Mouse (Mus musculus): ENCODE measurements around the gene Bub1.

The Bub1 gene

DNA sequence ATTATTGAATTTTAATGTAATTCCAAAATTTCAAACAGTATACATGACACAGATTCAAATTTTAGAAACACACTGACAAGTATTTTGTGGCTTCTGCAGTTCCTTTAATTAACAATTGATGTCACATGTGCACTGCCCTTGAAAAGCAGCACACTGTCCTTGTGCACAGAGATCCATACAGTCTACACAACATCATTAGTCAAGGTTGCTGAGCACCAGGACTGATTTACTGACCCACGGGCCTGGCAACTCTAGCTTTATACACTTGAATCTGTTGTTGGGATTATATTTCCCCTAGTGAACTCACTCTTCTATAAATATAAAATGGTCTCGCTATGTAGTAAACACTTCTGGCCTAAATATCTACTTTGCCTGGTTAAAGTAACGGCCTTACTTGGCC is 56.7 kb downstream of the Bub1 start:
- DNase-seq (ENCODE audit: low read depth, low spot score): no peak

DNA sequence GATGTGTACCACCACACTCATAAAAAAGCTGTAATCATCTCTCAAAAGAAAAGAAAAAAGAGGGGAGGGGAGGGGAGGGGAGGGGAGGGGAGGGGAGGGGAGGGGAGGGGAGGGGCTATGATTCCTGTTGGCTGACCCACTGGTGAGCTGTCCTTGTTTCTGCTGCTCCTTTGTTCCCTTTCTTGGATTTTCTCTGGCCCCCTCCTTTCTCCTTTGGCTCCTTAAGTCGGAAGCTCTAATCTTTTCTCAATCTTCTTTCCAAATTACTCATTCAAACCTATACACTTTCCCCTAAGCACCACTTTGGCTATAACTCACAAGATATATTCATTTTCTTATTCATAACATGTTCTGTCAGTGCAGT is 57.1 kb downstream of the Bub1 start:
- no peak for DNase-seq (ENCODE audit: low read depth, low spot score)

DNA sequence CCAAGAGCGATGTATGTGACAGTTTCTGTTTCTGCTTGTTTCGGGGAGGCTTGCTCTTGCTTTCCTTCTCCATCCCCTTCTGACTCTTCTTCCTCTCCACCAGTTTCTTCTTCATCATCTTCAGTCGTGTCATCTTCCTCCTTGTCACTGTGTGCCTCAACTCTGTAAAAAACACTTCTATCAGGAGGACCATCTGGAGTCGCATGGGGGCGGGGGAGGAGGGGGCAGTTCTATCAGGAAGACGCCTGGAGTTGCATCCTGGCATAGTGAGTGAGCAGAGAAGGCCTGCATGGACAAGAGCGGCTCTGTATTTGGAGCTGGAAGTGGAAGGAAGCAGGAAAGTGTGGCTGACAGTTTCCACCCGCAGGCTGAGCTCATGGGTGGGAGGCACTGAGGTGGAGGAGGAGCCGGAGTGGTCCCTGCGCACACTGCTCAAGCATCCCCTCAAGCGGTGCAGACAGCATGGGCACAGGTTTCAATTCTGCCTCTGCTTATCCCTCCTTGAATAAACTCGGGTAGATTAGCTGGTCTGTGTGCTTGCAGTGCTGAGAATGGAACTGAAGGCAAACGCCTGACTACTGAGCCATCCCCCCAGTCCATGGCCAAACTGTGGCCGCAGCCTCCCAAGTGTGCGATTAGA is 57.6 kb downstream of the Bub1 start:
- no peak for DNase-seq (ENCODE audit: low read depth, low spot score)

DNA sequence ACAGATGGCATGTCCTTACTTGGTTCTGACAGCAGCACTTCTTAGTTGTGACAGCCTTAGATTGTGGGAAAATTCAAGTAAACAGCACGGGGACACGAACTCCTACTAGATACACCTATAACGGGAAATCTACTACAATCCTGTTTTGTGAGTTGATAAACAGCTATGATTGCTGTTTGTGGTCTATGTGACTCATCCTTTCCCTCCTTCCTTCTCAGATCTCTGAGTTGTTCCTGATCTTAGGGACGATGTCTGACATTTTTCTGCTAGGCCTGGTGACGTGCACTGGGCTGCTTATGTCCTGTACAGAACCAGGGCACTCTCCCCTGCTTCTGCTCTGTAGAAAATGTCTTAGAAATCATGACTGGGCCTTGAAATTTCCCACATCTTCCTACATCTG is 70.1 kb downstream of the Bub1 start:
- no peak for DNase-seq (ENCODE audit: low read depth, low spot score)

DNA sequence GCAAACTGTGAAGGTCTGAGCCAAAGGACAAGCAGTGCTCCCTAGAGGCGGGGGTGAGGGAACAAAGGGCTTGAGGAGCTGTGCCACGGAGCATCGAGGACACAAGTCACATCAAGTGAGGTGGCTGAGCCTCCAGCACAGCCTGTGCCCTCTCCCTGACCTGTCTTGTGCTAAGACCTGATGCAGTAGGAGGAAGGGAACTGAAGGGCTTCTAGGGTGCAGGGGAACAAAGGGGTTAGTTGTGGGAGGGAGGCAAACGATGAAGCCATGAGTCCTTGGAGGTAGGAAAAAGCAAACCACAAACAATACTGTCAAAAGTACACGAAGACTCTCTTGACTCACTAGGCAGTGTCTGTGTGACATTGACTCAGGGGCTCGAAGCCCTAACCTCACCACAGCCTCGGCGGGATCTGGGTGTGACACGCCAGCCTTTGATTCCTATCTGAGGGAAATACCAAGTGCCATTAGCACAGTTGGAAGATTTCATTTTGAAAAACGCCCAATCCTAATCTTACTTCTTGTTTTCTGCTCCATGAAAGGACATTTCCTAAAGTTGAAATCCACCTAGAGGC is 71.2 kb downstream of the Bub1 start:
- DNase-seq (ENCODE audit: low read depth, low spot score): no peak

DNA sequence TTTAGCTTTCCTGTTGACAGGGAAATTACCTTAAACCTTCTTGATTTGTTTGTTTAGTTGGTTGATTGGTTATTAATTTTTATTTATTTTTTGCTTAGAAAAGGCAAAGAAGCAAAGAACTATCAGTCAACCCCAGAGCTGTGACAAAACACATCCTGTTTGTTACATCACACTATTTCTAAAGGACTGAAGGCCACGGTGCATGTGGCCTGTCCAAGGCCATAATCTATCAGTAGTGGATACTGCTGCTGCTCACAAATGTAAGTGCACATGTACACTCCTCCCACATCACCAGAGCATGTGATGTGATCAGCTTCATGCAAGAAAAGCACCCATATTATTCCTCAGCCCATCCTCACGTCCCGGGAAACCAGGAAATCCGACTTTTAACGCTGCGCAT is 71.7 kb downstream of the Bub1 start:
- no peak for DNase-seq (ENCODE audit: low read depth, low spot score)

DNA sequence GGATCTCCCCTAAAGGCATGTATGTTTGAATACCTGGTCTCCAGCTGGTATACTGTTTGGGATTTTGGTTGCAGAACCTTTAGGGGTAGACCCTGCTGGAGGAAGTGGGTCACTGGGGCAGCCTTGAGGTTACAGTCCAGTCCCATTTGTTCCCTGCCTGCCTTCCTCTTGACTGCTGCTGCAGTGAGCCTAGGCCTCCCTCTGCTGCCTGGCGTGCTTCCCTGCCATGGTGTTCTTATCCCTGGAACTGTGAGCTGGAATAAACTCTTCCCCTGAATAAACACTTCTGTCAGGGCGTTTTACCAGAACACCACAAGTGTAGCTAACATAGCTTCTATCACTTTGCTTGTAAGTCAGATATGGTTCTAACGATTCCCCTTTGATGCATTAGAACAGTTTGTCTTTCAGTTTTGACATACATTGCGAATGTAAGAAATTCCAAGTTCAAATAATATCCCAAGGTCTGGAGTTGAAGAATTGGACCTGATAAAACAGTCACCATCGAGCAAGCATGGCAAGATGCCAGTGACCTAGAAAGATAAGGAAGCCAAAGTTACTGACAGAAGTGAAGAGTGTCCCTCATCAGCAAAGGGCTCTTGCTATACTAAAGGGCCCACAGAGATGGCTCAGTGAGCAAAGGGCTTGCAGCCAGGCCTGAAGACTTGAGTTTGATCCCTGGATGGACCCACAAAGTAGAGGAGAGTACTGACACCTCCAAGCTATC is 72.3 kb downstream of the Bub1 start:
- DNase-seq (ENCODE audit: low read depth, low spot score): no peak

DNA sequence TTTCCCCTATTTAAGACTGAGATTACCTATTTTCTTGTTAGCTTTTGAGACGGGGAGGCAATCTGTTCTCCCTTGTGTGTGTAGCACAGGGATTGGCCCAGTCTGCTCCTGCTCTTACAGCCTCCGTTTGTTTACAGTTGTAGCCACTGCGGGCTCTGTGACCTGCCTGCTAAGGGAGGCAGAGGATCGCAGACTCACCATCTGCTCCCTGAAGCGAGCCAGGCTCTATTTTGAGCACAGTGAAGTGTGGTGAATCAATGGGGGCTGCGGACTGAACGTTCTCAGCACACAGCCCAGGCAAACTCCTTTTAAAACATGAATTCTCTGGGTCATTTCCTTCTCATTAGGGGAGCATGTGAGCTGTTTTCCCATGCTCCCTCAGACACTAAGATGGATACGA is 74.5 kb downstream of the Bub1 start:
- DNase-seq (ENCODE audit: low read depth, low spot score): peak; percentile 25

DNA sequence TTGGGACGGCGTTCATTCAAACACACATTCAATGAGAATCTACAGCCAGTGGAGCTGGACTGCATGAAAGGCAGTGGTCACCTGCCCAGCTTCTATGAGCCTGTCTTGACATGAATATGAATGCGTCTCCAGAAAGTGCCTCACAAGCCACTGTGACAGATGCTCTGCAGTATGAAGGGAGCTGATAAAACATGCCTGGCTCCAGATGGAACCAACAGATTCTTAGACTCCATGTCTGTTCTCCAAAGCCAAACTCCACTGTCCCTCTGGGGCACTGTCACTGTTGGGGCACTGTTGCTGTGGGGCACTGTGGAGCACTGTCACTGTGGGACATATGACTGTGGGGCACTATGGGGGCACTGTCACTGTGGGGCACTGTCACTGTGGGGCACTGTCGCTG is 77.6 kb downstream of the Bub1 start:
- no peak for DNase-seq (ENCODE audit: low read depth, low spot score)

DNA sequence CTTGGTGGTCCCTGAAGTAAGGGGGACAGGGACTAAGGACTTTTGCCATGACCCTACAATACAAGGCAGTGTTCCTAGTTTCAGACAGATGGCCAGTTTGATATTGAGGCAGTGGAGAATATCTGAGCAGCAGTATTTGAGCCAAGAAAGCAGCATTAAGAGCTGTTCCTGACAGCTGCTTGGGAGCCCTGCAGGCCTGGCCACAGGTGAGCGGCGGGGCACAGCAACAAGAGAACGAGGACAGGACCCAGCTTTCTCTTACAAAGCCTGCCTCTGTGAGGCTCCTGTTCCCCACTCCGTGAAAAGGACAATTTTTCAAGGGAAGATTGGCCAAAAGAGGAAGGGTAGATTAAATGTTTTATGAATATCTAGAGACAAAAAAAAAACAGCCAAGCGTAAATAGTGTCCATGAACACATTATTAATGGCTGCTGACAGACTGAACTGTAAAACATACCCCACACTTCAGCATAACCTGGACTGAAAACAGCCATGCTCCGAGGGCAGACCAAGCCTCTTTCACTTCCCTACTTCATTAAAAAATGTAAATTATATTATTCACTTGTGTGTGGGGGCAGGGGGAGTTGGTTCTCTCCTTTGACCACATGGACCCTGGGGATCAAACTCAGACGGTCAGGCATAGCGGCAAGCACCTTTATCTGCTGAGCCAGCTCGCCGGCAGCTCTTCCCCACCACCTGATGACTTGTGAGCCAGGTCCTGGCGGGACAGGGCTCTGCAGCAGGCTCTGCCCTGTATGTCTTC is 79.6 kb downstream of the Bub1 start:
- no peak for DNase-seq (ENCODE audit: low read depth, low spot score)

Measured in mesoderm, embryonic 11.5 days (tissue).